ENCODE assay signal across 8 mouse cellular contexts in the genomic region with DNA sequence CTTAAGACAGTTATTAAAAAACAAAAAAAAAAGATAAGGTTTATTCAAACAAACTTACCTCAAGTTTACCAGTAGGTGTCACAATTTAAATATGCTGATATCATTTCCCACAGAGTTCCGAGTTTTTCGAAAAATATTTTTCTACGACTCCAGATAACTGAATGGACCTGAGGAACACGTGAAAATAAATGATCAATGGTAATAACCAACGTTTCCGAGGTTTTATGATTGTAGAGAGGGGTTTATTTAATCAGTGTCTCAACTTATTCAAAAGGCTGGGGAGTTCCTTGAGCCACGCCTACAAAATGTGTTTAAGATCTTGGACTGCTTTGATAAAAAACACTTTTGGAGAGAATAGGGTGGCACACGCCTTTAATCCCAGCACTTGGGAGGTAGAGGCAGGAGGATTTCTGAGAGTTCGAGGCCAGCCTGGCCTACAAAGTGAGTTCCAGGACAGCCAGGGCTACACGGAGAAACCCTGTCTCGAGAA. TPM values are rescaled to one million over a fixed set of nuclear protein-coding genes. Genes with fewer than 3 reads are reported as not detected.
A peak's percentile ranks its signal among the peaks of the same experiment; 100 is the strongest.
DNase-seq lines count a peak whose midpoint lies in the region; ATAC-seq and TF ChIP-seq lines count a peak whose summit lies in the region.

No protein-coding gene starts in this region.

- H3K27me3 ChIP-seq in megakaryocyte, embryonic 14.5 days (replicated peaks): no peaks in the 10 kb centered on the region
- H3K27me3 ChIP-seq in liver, embryonic 12.5 days (replicated peaks): no peaks in the 10 kb centered on the region
- no peaks in the 10 kb centered on the region for H3K27me3 ChIP-seq in small intestine, adult 2 months (ENCODE audit: control insufficient read depth, insufficient read depth, low read length)

- TF ChIP-seq CTCF in small intestine, adult 2 months (IDR thresholded peaks at IDR 0.05; ENCODE audit: extremely low read depth, insufficient read length, insufficient replicate concordance, low read depth, low read length): no peak

- peaks cover 40% of the 10 kb centered on the region for H3K4me1 ChIP-seq in megakaryocyte, embryonic 14.5 days
- peaks cover 20% of the 10 kb centered on the region for H3K4me1 ChIP-seq in liver, embryonic 12.5 days
- H3K4me1 ChIP-seq in small intestine, adult 2 months (ENCODE audit: control insufficient read depth, insufficient read depth, insufficient read length, low read length): peaks cover 6% of the 10 kb centered on the region; the same call in 1 of the 2 replicates

- 18% methylated on average over 11 of the region's 11 CpGs for WGBS in liver, embryonic 12.5 days (ENCODE audit: insufficient replicate concordance)
- WGBS in small intestine, adult 2 months: 7% methylated on average over 11 of the region's 11 CpGs

- no peaks in the 10 kb centered on the region for H3K36me3 ChIP-seq in megakaryocyte, embryonic 14.5 days (replicated peaks; ENCODE audit: low read length)
- no peaks in the 10 kb centered on the region for H3K36me3 ChIP-seq in liver, embryonic 12.5 days
- no peaks in the 10 kb centered on the region for H3K36me3 ChIP-seq in small intestine, adult 2 months (ENCODE audit: control insufficient read depth, insufficient read depth, low read length)

- peak overlapping the region; percentile 81 for H3K9ac ChIP-seq in liver, embryonic 12.5 days

- peak; percentile 59 for DNase-seq in c-Kit-positive CD71-positive TER-119-positive erythroid progenitor cells, embryonic 14.5 days (ENCODE audit: low spot score)
- peak; percentile 9 to 27 for DNase-seq in heart, postnatal 14 days
- no peak for DNase-seq in gastrocnemius, postnatal 36 days
- DNase-seq in ovary, adult 18-20 months (ENCODE audit: low spot score): no peak

- intact Hi-C loops in heart, postnatal 14 days (cut with DNase I): loop anchor here (2.0 to 5.0 kb wide), 4 partner anchors 53 to 229 kb away; partner anchors contain the start of gene Utrn
- intact Hi-C loops in gastrocnemius, postnatal 36 days (cut with DNase I): loop anchor here (2.0 to 5.0 kb wide), 2 partner anchors 53 to 229 kb away; partner anchors contain the start of gene Utrn

- H3K9me3 ChIP-seq in megakaryocyte, embryonic 14.5 days: no peaks in the 10 kb centered on the region
- no peaks in the 10 kb centered on the region for H3K9me3 ChIP-seq in liver, embryonic 12.5 days (replicated peaks)

- H3K4me2 ChIP-seq in liver, embryonic 12.5 days: peak overlapping the region; percentile 79

- no peak overlapping the region for H3K27ac ChIP-seq in liver, embryonic 12.5 days
- H3K27ac ChIP-seq in small intestine, adult 2 months (ENCODE audit: insufficient read depth, low read depth, low read length): no peak overlapping the region

- H3K4me3 ChIP-seq in megakaryocyte, embryonic 14.5 days (replicated peaks): peak overlapping the region; percentile 95
- peak overlapping the region; percentile 82 for H3K4me3 ChIP-seq in liver, embryonic 12.5 days
- peak overlapping the region; percentile 47 for H3K4me3 ChIP-seq in small intestine, adult 2 months (ENCODE audit: low read depth, low read length)

- TF ChIP-seq POLR2A in small intestine, adult 2 months (IDR thresholded peaks at IDR 0.05; ENCODE audit: low read depth, low read length): no peak

- ATAC-seq in megakaryocyte, adult 5-6 weeks (ENCODE audit: poor library complexity, severe bottlenecking): no peak
- no peak for ATAC-seq in liver, embryonic 12.5 days

RNA-seq across cellular contexts. Expression of gene Stx11, which starts 42.5 kb away (rescaled TPM):
- 35.2 and 81.5 TPM in 2 replicates for polyA plus RNA-seq in megakaryocyte, embryonic 14.5 days (2012; ENCODE audit: insufficient read depth, low replicate concordance)
- total RNA-seq in megakaryocyte, adult 5-6 weeks (2015): 41.9 and 44.6 TPM in 2 replicates
- total RNA-seq in megakaryocyte, adult 5-6 weeks (2017): 36.0 and 46.8 TPM in 2 replicates
- total RNA-seq in heart, postnatal 14 days (2021): 1 to 10 TPM; 1.8 to 1.9 TPM
- polyA plus RNA-seq in liver, embryonic 12.5 days (2016; fragmentation: Nextera tagmentation; extraction: Ambion mirVana): 15.1 and 16.6 TPM in 2 replicates
- 1.6 and 3.3 TPM in 2 replicates for polyA plus RNA-seq in small intestine, adult 2 months (2012; rRNA removed)
- total RNA-seq in gastrocnemius, postnatal 36 days (2021): under 1 TPM; 0.20 to 0.48 TPM

RNA-seq across cellular contexts. Expression of gene Utrn, which starts 52.4 kb away (rescaled TPM):
- polyA plus RNA-seq in megakaryocyte, embryonic 14.5 days (2012; ENCODE audit: insufficient read depth, low replicate concordance): 0.64 and 6.1 TPM in 2 replicates
- total RNA-seq in megakaryocyte, adult 5-6 weeks (2015): 50.0 and 52.5 TPM in 2 replicates
- 36.1 and 42.4 TPM in 2 replicates for total RNA-seq in megakaryocyte, adult 5-6 weeks (2017)
- 10 to 100 TPM; 69.6 to 72.4 TPM for total RNA-seq in heart, postnatal 14 days (2021)
- 14.9 and 15.3 TPM in 2 replicates for polyA plus RNA-seq in liver, embryonic 12.5 days (2016; fragmentation: Nextera tagmentation; extraction: Ambion mirVana)
- 6.9 and 20.5 TPM in 2 replicates for polyA plus RNA-seq in small intestine, adult 2 months (2012; rRNA removed)
- total RNA-seq in gastrocnemius, postnatal 36 days (2021): 10 to 100 TPM; 21.8 to 21.9 TPM

Comparison
In these comparisons a context has a peak if more than half of its experiments do, and no peak if none do; other contexts are left out.
1. DNase-seq: peak in c-Kit-positive CD71-positive TER-119-positive erythroid progenitor cells, embryonic 14.5 days (single experiment) and heart, postnatal 14 days (2 of 2); none in gastrocnemius, postnatal 36 days (0 of 2) and ovary, adult 18-20 months (single experiment).
2. RNA of gene Stx11, which starts 42.5 kb away (total RNA-seq): 36.0 to 46.8 TPM in megakaryocyte, adult 5-6 weeks; 1.8 to 1.9 TPM in heart, postnatal 14 days and 0.20 to 0.48 TPM in gastrocnemius, postnatal 36 days; every median in the first group is over 10 times any median in the second.
3. Peak in every context shown above with its lines, with median percentiles within 50 percentile points of each other: H3K4me3 ChIP-seq.